In genomic region chr7:89850510-89850909, GRCm38 (mm10) we compare ENCODE assay signal across 29 mouse cellular contexts. TPM values are rescaled to one million over a fixed set of nuclear protein-coding genes. Genes with fewer than 3 reads are reported as not detected.
DNase-seq lines count a peak whose midpoint lies in the region; ATAC-seq and TF ChIP-seq lines count a peak whose summit lies in the region.
"Had no signal": no experiment of that assay in that cellular context is flagged by ENCODE, and none has a peak within 500 bp of the region (broad histone marks: within the 10 kb centered on the region; RNA-seq: fewer than 3 reads in every experiment).

No protein-coding gene starts in this region.

- no peaks in the 10 kb centered on the region for H3K9me3 ChIP-seq in heart, embryonic 12.5 days (replicated peaks)
- H3K9me3 ChIP-seq: forebrain, embryonic 10.5 days; hindbrain, embryonic 13.5 days; kidney, embryonic 15.5 days; liver, embryonic 12.5 days; midbrain, embryonic 13.5 days; stomach, embryonic 15.5 days had no signal

- DNase-seq in heart, adult 8-10 months (ENCODE audit: low spot score), result peak; percentile 44
- DNase-seq in NIH3T3 (ENCODE audit: low read depth), result peak; percentile 45
- peak; percentile 79 for DNase-seq in adrenal gland, adult 2 months
- DNase-seq in adrenal gland, postnatal 36 days, result peak; percentile 46 to 50
- no peak for DNase-seq in cerebellum, adult 2 months
- DNase-seq in left cerebral cortex, adult 2 months (ENCODE audit: extremely low spot score in 1 of 2, low spot score in 2 of 2), result no peak
- DNase-seq in lung, adult 2 months, result no peak
- DNase-seq: B cell, adult 2 months; cerebellum, adult 18-20 months; cerebellum, postnatal 36 days; forebrain, postnatal 0 days; gastrocnemius, postnatal 10 days; left cerebral cortex, postnatal 4 days; lung, adult 18-20 months; lung, postnatal 10 days had no signal

- intact Hi-C loops in left cerebral cortex, adult 2 months (cut with DNase I), result no loop called here

- WGBS in heart, embryonic 12.5 days, result 60% methylated on average over 3 of the region's 3 CpGs
- WGBS in cerebellum, adult 2 months, result 84% methylated on average over 3 of the region's 3 CpGs
- WGBS in lung, adult 2 months, result 39% methylated on average over 3 of the region's 3 CpGs

- no peak overlapping the region for H3K27ac ChIP-seq in heart, embryonic 12.5 days (ENCODE audit: poor library complexity, severe bottlenecking)
- no peak overlapping the region for H3K27ac ChIP-seq in cerebellum, adult 2 months (ENCODE audit: insufficient read depth, low read length)
- H3K27ac ChIP-seq in left cerebral cortex, adult 2 months, result no peak overlapping the region
- H3K27ac ChIP-seq: forebrain, embryonic 10.5 days; hindbrain, embryonic 13.5 days; kidney, embryonic 15.5 days; layer of hippocampus, adult 2 months; liver, embryonic 12.5 days; macrophage; midbrain, embryonic 13.5 days; stomach, embryonic 15.5 days had no signal

- no peak overlapping the region for H3K4me3 ChIP-seq in heart, embryonic 12.5 days
- no peak overlapping the region for H3K4me3 ChIP-seq in cerebellum, adult 2 months (replicated peaks; ENCODE audit: insufficient read depth, low read depth, low read length)
- no peak overlapping the region for H3K4me3 ChIP-seq in left cerebral cortex, adult 2 months
- no peak overlapping the region for H3K4me3 ChIP-seq in lung, adult 2 months (replicated peaks; ENCODE audit: extremely low read depth, low read depth, low read length)
- H3K4me3 ChIP-seq: forebrain, embryonic 10.5 days; hindbrain, embryonic 13.5 days; kidney, embryonic 15.5 days; layer of hippocampus, adult 2 months; liver, embryonic 12.5 days; midbrain, embryonic 13.5 days; stomach, embryonic 15.5 days had no signal

- H3K4me2 ChIP-seq in heart, embryonic 12.5 days, result no peak overlapping the region
- H3K4me2 ChIP-seq: hindbrain, embryonic 13.5 days; kidney, embryonic 15.5 days; liver, embryonic 12.5 days; midbrain, embryonic 13.5 days; stomach, embryonic 15.5 days had no signal

- no peak for ATAC-seq in heart, embryonic 12.5 days (ENCODE audit: insufficient number of reproducible peaks, low FRiP score)
- ATAC-seq: forebrain, postnatal 0 days; intestine, embryonic 16.5 days; liver, embryonic 12.5 days; midbrain, embryonic 13.5 days had no signal

- no peaks in the 10 kb centered on the region for H3K27me3 ChIP-seq in heart, embryonic 12.5 days (replicated peaks)
- no peaks in the 10 kb centered on the region for H3K27me3 ChIP-seq in cerebellum, adult 2 months (ENCODE audit: control insufficient read depth, insufficient read depth, low read length)
- H3K27me3 ChIP-seq: hindbrain, embryonic 13.5 days; kidney, embryonic 15.5 days; liver, embryonic 12.5 days; midbrain, embryonic 13.5 days; stomach, embryonic 15.5 days had no signal

- no peak overlapping the region for H3K9ac ChIP-seq in heart, embryonic 12.5 days
- H3K9ac ChIP-seq: forebrain, postnatal 0 days; hindbrain, embryonic 13.5 days; kidney, embryonic 15.5 days; liver, embryonic 12.5 days; midbrain, embryonic 13.5 days; stomach, embryonic 15.5 days had no signal

- no peaks in the 10 kb centered on the region for H3K4me1 ChIP-seq in heart, embryonic 12.5 days (replicated peaks)
- H3K4me1 ChIP-seq in cerebellum, adult 2 months (ENCODE audit: control insufficient read depth, insufficient read depth, low read length), result no peaks in the 10 kb centered on the region
- H3K4me1 ChIP-seq in lung, adult 2 months (ENCODE audit: control insufficient read depth, insufficient read depth, low read length), result no peaks in the 10 kb centered on the region; the same call in 1 of the 2 replicates
- H3K4me1 ChIP-seq: forebrain, embryonic 10.5 days; hindbrain, embryonic 13.5 days; kidney, embryonic 15.5 days; liver, embryonic 12.5 days; midbrain, embryonic 13.5 days had no signal

- no peak for TF ChIP-seq POLR2A in cerebellum, adult 2 months (IDR thresholded peaks at IDR 0.05; ENCODE audit: borderline replicate concordance, insufficient read depth, low read length)
- TF ChIP-seq POLR2A in lung, adult 2 months (IDR thresholded peaks at IDR 0.05; ENCODE audit: borderline replicate concordance, extremely low read depth, low read depth, low read length), result no peak

- TF ChIP-seq CTCF in cerebellum, adult 2 months (IDR thresholded peaks at IDR 0.05; ENCODE audit: borderline replicate concordance, insufficient read depth, low read depth, low read length), result no peak
- no peak for TF ChIP-seq CTCF in left cerebral cortex, adult 2 months (IDR thresholded peaks at IDR 0.05)
- no peak for TF ChIP-seq CTCF in lung, adult 2 months (IDR thresholded peaks at IDR 0.05; ENCODE audit: insufficient read depth, low read length)

- H3K36me3 ChIP-seq in heart, embryonic 12.5 days, result no peaks in the 10 kb centered on the region
- H3K36me3 ChIP-seq: forebrain, embryonic 10.5 days; hindbrain, embryonic 13.5 days; kidney, embryonic 15.5 days; liver, embryonic 12.5 days; midbrain, embryonic 13.5 days; stomach, embryonic 15.5 days had no signal

RNA-seq across cellular contexts. Expression of gene Ccdc81, which starts 52.9 kb away (rescaled TPM):
- total RNA-seq in heart, adult 8-10 months (2022), result not detected
- polyA plus RNA-seq in heart, embryonic 12.5 days (2016; fragmentation: Nextera tagmentation; extraction: Ambion mirVana), result 0.06 TPM in 1 of 2 replicates, not detected in the other
- total RNA-seq in adrenal gland, adult 2 months (2021), result under 1 TPM; 0.14 to 0.28 TPM
- polyA plus RNA-seq in adrenal gland, adult 2 months (2012; rRNA removed), result not detected in 2 replicates
- under 1 TPM in 1 of 2 experiments, not detected in 1; 0.30 TPM for total RNA-seq in adrenal gland, postnatal 36 days (2021)
- polyA plus RNA-seq in cerebellum, adult 2 months (2012; rRNA removed), result 0.90 and 1.2 TPM in 2 replicates
- under 1 TPM; 0.57 to 0.70 TPM for total RNA-seq in left cerebral cortex, adult 2 months (2021)
- 0.76 and 0.97 TPM in 2 replicates for polyA plus RNA-seq in lung, adult 2 months (2012; rRNA removed)
- total RNA-seq: heart, postnatal 25 days; megakaryocyte-erythroid progenitor cell, adult 5-6 weeks had no signal
- polyA plus RNA-seq: forebrain, embryonic 10.5 days; heart, embryonic 14.5 days; intestine, embryonic 16.5 days; liver, embryonic 12.5 days; macrophage; small intestine, adult 2 months; stomach, embryonic 15.5 days had no signal

Comparison
In these comparisons a context has a peak if more than half of its experiments do, and no peak if none do; other contexts are left out.
1. DNase-seq: peak in heart, adult 8-10 months (single experiment), NIH3T3 (single experiment), adrenal gland, adult 2 months (single experiment) and adrenal gland, postnatal 36 days (2 of 2); none in cerebellum, adult 2 months (0 of 2), left cerebral cortex, adult 2 months (0 of 2) and lung, adult 2 months (single experiment).